Mouse (Mus musculus): ENCODE data around the gene Sema4g. TPM values are rescaled to one million over a fixed set of nuclear protein-coding genes. Genes with fewer than 3 reads are reported as not detected.

Sema4g gene
- total RNA-seq, 1 experiment: 3.8 TPM

- no peak overlapping the region for H3K4me3 ChIP-seq (ENCODE audit: insufficient read depth in 1 of 2, low read depth in 1 of 2, low read length in 2 of 2, poor library complexity in 1 of 2, severe bottlenecking in 1 of 2)
Measured at GRCm38 (mm10) chr19:45013581-45014225, 24.8 kb downstream of the Sema4g start.

DNA sequence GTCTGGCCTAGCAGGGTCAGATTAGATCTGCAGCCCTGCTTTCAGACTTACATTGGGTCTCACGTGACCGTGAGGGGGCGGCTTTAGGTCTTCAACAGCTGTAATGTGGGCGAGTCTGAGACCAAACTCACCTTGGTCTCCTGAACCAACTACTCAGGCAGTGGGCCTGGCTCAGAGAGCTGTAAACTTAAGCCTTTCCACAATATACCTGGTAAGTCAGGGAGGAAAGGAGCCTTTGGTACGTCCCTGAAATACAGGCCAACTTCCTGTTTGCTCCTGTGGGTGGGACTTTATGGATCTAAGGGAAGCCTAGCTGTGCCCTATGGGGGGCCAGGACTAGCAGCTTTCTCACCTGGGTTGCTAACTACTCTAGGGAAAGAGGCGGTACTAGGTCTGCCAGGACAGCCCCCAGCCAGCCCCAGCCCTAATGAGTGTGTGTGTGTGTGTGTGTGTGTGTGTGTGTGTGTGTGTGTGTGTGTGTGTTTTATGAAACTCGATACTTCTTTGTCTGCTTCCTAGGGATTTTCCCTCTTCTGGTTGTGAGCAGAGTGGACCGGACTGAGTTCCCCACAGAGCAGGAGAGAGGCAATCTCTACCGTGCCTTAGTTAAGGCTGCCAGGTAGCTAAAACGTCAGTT, 25.6 kb downstream of the Sema4g start, which contains the start of gene Lzts2:
Gene Lzts2, plus strand, starts transcription at position 80 of the 637 bp plus-strand sequence.
- Histone ChIP-seq H3K36me3 (ENCODE audit: control insufficient read depth, insufficient read depth, low read length, poor library complexity, severe bottlenecking) (peaks cover 23% of the 10 kb centered on the region), H3K4me1 (ENCODE audit: control insufficient read depth in 2 of 2, insufficient read depth in 2 of 2, low read length in 2 of 2, poor library complexity in 1 of 2) (peaks cover 13 to 17% of the 10 kb centered on the region in 2 experiments), H3K27ac (ENCODE audit: insufficient read depth, low read depth, low read length, poor library complexity, severe bottlenecking) (peak within 1 kb of the TSS; percentile 57), H3K9ac (ENCODE audit: insufficient read depth, low read depth, low read length, poor library complexity, severe bottlenecking) (peak within 1 kb of the TSS; percentile 68), H3K4me3 (ENCODE audit: insufficient read depth in 1 of 2, low read depth in 1 of 2, low read length in 2 of 2, poor library complexity in 1 of 2, severe bottlenecking in 1 of 2) (peak within 1 kb of the TSS; percentile 72 to 76), H3K9me3 (ENCODE audit: control insufficient read depth, insufficient read depth, low read depth, low read length) (no peaks in the 10 kb centered on the region)
- no peak for DNase-seq (ENCODE audit: low read depth, low spot score)
- in situ Hi-C loops (cut with MboI; ENCODE audit: low sequenced_read_pairs in 2 of 2, unreplicated experiment in 2 of 2): no loop called here
- no peak for TF ChIP-seq ZNF384 (IDR thresholded peaks at IDR 0.05; ENCODE audit: low read depth, low read length)
- TF ChIP-seq CHD2 (IDR thresholded peaks at IDR 0.05; ENCODE audit: low read depth, low read length): no peak
- no peak for TF ChIP-seq HCFC1 (IDR thresholded peaks at IDR 0.05; ENCODE audit: borderline replicate concordance, insufficient read depth, low read length)
- TF ChIP-seq MAFK (IDR thresholded peaks at IDR 0.05; ENCODE audit: insufficient read depth, low read depth, low read length): no peak
- no peak for TF ChIP-seq ZC3H11A (IDR thresholded peaks at IDR 0.05; ENCODE audit: borderline replicate concordance, low read depth, low read length)

More at GRCm38 (mm10) chr19:45013581-45014225, 24.8 kb downstream of the Sema4g start:
- Histone ChIP-seq H3K27ac (ENCODE audit: insufficient read depth, low read depth, low read length, poor library complexity, severe bottlenecking) (0 out of 2 replicates have a peak overlapping the region, but pooled peaks have one; percentile 9), H3K9me3 (ENCODE audit: control insufficient read depth, insufficient read depth, low read depth, low read length) (no peaks in the 10 kb centered on the region), H3K36me3 (ENCODE audit: control insufficient read depth, insufficient read depth, low read length, poor library complexity, severe bottlenecking) (peaks cover 28% of the 10 kb centered on the region), H3K9ac (ENCODE audit: insufficient read depth, low read depth, low read length, poor library complexity, severe bottlenecking) (no peak overlapping the region), H3K4me1 (ENCODE audit: control insufficient read depth in 2 of 2, insufficient read depth in 2 of 2, low read length in 2 of 2, poor library complexity in 1 of 2) (peaks cover 12 to 17% of the 10 kb centered on the region in 2 experiments)
- no peak for DNase-seq (ENCODE audit: low read depth, low spot score)
- TF ChIP-seq HCFC1 (IDR thresholded peaks at IDR 0.05; ENCODE audit: borderline replicate concordance, insufficient read depth, low read length): no peak
- TF ChIP-seq CHD2 (IDR thresholded peaks at IDR 0.05; ENCODE audit: low read depth, low read length): no peak
- no peak for TF ChIP-seq MAFK (IDR thresholded peaks at IDR 0.05; ENCODE audit: insufficient read depth, low read depth, low read length)
- TF ChIP-seq ZNF384 (IDR thresholded peaks at IDR 0.05; ENCODE audit: low read depth, low read length): no peak
- no peak for TF ChIP-seq ZC3H11A (IDR thresholded peaks at IDR 0.05; ENCODE audit: borderline replicate concordance, low read depth, low read length)
- in situ Hi-C loops (cut with MboI; ENCODE audit: low sequenced_read_pairs in 2 of 2, unreplicated experiment in 2 of 2): no loop called here

- Histone ChIP-seq H3K27ac (ENCODE audit: insufficient read depth, low read depth, low read length, poor library complexity, severe bottlenecking) (peak overlapping the region; percentile 57), H3K4me1 (ENCODE audit: control insufficient read depth in 2 of 2, insufficient read depth in 2 of 2, low read length in 2 of 2, poor library complexity in 1 of 2) (peaks cover 14 to 17% of the 10 kb centered on the region in 2 experiments), H3K36me3 (ENCODE audit: control insufficient read depth, insufficient read depth, low read length, poor library complexity, severe bottlenecking) (peaks cover 20% of the 10 kb centered on the region), H3K9me3 (ENCODE audit: control insufficient read depth, insufficient read depth, low read depth, low read length) (no peaks in the 10 kb centered on the region), H3K9ac (ENCODE audit: insufficient read depth, low read depth, low read length, poor library complexity, severe bottlenecking) (peak overlapping the region; percentile 68), H3K4me3 (ENCODE audit: insufficient read depth in 1 of 2, low read depth in 1 of 2, low read length in 2 of 2, poor library complexity in 1 of 2, severe bottlenecking in 1 of 2) (peak overlapping the region; percentile 72 to 76)
- no peak for TF ChIP-seq ZNF384 (IDR thresholded peaks at IDR 0.05; ENCODE audit: low read depth, low read length)
- TF ChIP-seq CHD2 (IDR thresholded peaks at IDR 0.05; ENCODE audit: low read depth, low read length): no peak
- TF ChIP-seq ZC3H11A (IDR thresholded peaks at IDR 0.05; ENCODE audit: borderline replicate concordance, low read depth, low read length): no peak
- no peak for TF ChIP-seq MAFK (IDR thresholded peaks at IDR 0.05; ENCODE audit: insufficient read depth, low read depth, low read length)
- TF ChIP-seq HCFC1 (IDR thresholded peaks at IDR 0.05; ENCODE audit: borderline replicate concordance, insufficient read depth, low read length): no peak
- in situ Hi-C loops (cut with MboI; ENCODE audit: low sequenced_read_pairs in 2 of 2, unreplicated experiment in 2 of 2): no loop called here
- no peak for DNase-seq (ENCODE audit: low read depth, low spot score)
Measured at GRCm38 (mm10) chr19:45014981-45015402, 26.1 kb downstream of the Sema4g start.

DNA sequence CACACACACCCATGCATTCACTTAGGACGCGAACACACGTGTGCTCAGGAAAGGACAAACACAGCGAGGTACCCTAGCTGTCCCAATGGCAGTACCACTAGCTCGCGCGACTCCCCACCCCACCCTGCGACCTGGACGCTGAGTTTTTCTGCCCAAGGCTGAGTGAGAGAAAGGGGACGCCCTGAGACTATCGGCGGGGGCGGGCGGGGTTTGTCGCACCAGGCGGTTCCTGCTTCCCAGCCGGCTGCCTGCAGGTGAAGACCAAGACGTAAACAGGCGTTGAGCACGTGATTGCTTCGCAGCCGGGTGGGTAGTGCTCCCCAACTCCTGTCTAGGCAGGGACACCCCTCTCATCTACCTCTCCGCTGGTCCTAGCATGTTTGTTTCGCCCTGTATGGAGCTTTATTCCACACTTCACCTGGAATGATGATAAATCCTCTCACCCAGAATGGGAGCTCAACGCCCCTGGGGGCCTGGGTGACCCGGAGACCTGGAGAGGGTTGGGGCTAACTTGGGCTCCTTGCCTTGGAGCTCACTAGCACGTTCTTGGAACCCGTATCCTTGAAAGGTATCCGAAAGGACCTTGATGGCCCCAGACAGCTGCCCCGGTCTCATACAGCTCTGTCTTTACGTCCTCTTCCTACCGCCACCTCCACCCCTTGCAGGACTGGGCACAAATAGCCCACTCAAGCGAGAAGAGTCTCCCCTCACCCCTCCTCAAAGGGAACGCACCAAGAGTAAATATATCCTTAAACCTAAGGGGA, 26.8 kb downstream of the Sema4g start:
- Histone ChIP-seq H3K9me3 (ENCODE audit: control insufficient read depth, insufficient read depth, low read depth, low read length) (no peaks in the 10 kb centered on the region), H3K36me3 (ENCODE audit: control insufficient read depth, insufficient read depth, low read length, poor library complexity, severe bottlenecking) (peaks cover 13% of the 10 kb centered on the region), H3K9ac (ENCODE audit: insufficient read depth, low read depth, low read length, poor library complexity, severe bottlenecking) (peak overlapping the region; percentile 68), H3K4me3 (ENCODE audit: insufficient read depth in 1 of 2, low read depth in 1 of 2, low read length in 2 of 2, poor library complexity in 1 of 2, severe bottlenecking in 1 of 2) (peak overlapping the region; percentile 72 to 76), H3K27ac (ENCODE audit: insufficient read depth, low read depth, low read length, poor library complexity, severe bottlenecking) (peak overlapping the region; percentile 57; the same call in 1 of the 2 replicates), H3K4me1 (ENCODE audit: control insufficient read depth in 2 of 2, insufficient read depth in 2 of 2, low read length in 2 of 2, poor library complexity in 1 of 2) (peaks cover 17 to 18% of the 10 kb centered on the region in 2 experiments)
- TF ChIP-seq MAFK (IDR thresholded peaks at IDR 0.05; ENCODE audit: insufficient read depth, low read depth, low read length): no peak
- no peak for TF ChIP-seq ZNF384 (IDR thresholded peaks at IDR 0.05; ENCODE audit: low read depth, low read length)
- no peak for TF ChIP-seq CHD2 (IDR thresholded peaks at IDR 0.05; ENCODE audit: low read depth, low read length)
- no peak for TF ChIP-seq HCFC1 (IDR thresholded peaks at IDR 0.05; ENCODE audit: borderline replicate concordance, insufficient read depth, low read length)
- TF ChIP-seq ZC3H11A (IDR thresholded peaks at IDR 0.05; ENCODE audit: borderline replicate concordance, low read depth, low read length): no peak
- DNase-seq (ENCODE audit: low read depth, low spot score): no peak
- in situ Hi-C loops (cut with MboI; ENCODE audit: low sequenced_read_pairs in 2 of 2, unreplicated experiment in 2 of 2): no loop called here

Data from ES-E14 (cell line).